Mouse (Mus musculus): Measurements from ENCODE around the gene Iah1.

Gene Iah1

DNA sequence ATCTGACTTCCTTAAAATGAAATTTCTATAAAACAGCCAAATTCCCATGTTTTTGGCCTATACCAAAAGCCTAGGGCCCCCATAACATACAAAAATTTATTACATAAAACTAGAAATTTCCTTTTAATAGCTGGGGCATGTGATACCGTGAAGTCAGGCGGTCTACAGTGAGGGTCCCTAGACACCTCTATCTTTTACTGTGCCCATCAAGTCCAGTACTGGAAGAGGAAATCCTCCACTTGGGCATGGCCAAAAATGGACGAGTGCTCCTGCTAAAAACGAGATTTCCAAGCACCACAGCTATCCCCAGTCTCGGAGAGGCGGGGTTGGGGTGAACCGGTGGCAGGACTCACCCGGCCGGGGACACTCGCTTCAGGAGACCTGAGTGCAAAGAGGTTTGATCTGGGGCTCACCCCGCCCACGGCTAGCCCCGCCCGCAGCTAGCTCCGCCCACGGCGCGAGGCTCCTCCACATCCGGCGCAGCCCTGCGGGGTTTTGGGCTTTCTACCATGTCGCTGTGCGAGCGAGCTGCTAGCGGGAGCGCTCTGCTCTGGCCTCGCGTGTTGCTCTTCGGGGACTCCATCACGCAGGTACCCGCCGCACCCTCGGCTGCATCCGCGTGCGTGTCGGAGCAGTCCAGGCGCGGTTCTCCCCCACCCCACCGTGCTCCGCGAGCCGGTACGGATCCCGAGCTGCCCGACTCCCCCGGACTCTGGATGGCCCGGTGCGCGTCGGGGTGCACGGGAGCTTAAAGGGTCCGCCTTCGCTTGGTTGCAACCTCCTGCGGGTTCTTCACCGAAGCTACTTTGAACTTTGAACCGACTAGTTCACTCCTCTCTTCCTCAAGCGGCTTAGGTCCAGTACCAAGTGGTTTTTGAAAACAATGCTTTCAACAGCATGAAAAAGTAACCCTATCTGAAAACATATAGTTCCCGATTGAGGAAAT is at the start of gene Iah1:
Gene Iah1 (plus strand): TSS at position 467 of the 946 bp plus-strand sequence.
- peak; percentile 35 for DNase-seq (ENCODE audit: low spot score)

DNA sequence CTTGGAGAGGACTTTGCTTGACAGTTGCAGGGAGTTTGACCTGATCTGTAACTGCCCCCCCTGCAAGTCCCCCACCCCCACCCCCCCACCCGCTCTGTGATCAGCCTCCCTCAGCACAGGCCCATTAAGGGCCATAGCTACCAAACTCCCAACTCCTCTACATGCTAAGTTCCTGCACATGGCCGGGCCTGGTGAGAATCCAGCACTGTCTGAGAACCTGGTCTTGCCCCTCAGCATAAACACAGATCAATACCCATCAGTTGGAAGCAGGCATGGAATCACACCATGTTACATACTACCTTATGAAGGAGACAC is 49.4 kb upstream of the Iah1 start:
- DNase-seq (ENCODE audit: low spot score): no peak

DNA sequence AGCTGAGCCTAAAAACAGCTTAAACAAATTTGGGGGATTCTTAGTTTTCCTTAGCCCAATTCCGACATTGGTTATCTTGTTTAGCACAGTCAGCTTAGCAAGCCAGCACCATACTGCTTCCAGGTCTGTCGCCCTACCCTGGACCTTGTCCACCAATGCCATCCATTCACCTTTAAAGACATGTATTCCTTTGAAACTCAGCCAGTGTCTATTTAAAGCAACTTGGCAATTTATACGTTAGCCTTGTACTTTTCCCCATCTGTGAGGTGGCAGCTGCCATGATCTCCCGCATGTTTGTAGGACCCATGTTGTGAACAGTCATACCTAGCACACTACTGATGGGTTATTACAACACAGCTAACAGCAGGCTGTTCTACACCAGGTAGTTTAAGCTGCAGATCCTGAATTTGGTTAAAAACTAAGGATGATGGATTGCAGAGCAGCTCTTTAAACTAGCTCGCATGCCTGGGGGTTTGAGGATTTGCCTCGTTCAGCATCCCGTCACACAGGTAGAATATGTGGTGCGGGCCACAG is 48.0 kb upstream of the Iah1 start:
- DNase-seq (ENCODE audit: low spot score): no peak

DNA sequence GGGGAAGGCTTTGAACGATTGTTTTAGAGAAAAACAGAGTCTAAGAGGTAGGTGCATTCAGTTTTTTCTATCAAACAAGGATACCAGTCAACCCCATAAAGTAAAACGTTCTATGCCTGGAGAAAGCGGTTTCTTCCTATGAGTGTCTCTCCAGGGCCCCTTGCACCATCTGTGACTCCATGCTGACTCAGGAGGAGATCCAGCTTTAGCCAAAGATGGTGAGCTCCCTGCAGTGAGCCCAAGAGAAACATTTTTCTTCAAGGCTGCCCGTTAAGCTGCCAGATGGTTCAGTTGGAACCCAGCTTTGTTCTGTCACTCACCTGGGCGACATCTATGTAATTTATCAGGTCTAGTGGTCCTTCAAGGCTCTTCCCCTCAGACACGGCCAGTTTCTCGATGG is 41.7 kb upstream of the Iah1 start:
- no peak for DNase-seq (ENCODE audit: low spot score)

DNA sequence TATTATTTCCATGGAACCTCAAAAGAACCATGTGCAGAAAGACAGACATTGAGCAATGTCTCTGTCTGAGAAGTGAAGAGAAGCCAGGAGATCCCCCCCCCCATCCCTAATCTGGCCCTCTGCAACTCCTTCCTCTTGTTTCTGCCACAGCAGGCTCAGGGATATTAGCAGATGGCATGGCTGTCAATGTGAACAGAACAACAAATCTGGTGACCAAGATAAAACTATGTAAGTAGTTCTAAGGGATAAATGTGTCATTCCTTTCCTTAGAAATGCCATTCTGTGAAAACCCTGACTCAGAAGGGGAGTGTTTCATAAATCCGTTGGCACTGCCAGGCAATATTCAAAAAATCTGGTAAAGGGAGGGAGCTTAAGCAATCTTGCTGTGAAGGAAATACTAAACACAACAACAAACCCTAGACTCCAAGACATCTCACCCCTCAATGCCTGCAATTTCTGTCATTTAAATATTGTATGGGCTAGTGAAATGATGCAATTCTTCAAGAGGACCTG is 38.8 kb upstream of the Iah1 start:
- no peak for DNase-seq (ENCODE audit: low spot score)

DNA sequence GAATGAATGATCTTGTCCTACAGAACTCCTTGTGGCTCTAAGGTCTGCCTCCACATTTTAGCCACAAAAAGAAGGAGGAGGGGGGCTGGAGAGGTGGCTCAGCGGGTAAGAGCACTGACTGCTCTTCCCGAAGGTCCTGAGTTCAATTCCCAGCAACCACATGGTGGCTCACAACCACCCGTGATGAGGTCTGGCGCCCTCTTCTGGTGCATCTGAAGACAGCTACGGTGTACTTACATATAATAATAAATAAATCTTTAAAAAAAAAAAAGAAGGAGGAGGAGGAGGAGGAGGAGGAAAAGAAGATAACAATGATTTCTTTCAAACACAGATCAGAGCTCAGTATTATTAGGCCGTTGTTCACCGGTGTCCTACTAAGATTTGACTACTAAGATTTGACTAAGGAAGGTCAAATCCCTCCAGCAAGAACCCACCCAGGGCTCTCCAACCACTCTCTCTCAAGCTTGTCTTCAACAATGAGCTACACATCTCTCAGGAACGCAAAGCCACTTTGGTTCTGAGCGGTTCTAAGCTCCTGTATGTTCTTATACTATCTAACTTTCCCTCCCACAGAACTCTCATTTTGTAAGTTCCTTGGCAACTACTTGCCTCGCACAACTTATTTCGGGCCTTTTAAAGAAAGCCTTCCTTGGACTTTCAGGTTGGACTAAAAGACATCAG is 31.3 kb upstream of the Iah1 start, which contains the start of gene Cpsf3:
Gene Cpsf3 (plus strand): TSS at position 631 of the 681 bp plus-strand sequence.
- DNase-seq (ENCODE audit: low spot score): no peak

DNA sequence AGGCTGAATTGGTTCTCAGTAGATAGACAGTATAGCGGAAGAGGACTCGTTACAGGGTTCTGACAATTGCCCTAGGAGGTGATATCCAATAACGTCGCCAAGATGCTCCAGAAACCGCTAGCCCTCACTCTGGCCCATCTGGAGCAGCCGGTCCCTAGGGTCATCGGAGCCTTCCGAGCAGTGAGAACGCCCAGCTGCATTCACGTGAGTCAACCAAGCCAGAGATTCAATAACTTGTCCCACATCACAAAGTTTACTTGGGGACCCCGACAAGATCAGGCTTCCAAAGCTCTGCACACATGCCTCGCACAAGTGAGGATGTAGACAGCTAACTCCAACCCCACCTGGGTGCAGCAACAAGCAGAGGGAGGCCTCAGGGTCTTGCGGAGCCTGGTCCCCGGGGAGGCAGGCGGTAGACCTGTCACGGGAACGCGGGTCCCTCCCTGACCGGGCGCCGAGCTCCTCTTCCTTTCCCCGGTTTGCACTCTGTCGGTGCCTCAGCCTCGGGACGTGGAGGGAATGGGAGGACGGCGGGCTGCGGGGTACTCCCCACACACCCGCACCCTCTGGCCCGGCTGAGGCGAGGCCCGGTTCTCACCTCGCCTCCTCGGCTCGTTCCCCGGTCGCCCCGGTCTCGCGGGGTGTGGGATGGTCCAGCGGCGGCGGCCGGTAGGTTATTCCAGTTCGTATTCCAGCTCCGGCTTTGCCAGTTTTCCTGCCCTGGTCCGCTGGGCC is 30.5 kb upstream of the Iah1 start:
- no peak for DNase-seq (ENCODE audit: low spot score)

DNA sequence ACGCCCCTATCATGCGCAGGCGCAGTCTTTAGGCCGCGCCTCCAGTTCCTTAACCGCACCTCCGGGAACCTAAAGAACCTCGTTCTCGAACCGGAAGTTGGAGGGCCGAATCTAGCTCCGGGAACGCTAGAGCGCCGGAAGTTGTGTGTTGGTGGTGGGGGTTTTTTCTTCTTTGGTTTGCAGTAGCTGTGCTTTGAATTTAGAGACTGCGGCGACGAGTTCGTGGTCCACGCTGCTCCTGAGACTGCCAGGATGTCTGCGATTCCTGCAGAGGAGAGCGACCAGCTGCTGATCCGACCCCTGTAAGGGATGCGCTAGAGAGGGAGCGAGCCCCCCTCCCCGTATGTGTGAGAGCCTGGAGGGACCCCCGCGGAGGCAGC is 30.0 kb upstream of the Iah1 start, which contains the start of gene Itgb1bp1:
Gene Itgb1bp1 (minus strand): TSS at position 42 of the 380 bp plus-strand sequence.
- DNase-seq (ENCODE audit: low spot score): peak; percentile 92

DNA sequence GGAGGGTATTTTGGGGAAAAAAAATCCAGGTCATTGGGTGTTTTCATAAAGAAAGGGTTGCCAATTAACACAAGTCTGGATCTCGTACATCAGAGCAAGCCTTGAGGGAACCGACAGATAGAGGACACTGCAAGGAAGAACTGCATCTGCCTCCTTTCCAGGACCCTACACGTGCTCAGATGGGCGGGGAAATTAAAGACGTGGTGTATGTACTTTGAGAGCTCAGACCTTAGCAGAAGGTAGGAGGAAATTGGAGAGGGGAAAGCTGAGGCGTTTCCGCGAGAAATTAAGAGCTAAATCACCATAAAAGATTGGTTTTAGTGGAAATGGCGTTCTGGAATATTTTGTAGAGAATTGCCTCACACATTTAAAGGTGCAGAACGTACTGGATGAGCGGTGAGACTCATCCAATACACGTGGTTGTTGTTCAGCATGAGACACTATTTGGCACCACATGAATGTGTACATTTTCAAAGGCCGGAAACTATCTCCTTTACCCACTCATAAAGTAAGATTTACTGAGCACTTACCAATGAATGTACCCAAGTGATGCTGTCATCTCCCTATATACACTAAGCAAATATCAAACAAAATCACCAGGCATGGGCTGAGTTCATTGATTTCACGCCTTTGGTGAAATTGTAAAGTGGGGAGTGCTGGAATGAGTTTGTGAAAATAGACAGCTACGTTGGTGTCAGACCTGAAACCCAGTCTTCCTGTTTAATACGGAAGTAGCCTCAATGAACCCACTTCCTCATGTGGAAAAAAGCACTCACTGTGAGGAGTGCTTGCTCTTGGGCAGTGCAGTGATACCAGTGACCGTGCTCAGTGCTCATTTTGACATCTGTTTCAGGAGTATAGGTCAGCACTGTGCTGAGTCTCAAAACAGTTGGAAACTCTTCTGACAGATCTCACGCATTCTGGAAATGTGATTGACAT is 29.2 kb upstream of the Iah1 start:
- no peak for DNase-seq (ENCODE audit: low spot score)

DNA sequence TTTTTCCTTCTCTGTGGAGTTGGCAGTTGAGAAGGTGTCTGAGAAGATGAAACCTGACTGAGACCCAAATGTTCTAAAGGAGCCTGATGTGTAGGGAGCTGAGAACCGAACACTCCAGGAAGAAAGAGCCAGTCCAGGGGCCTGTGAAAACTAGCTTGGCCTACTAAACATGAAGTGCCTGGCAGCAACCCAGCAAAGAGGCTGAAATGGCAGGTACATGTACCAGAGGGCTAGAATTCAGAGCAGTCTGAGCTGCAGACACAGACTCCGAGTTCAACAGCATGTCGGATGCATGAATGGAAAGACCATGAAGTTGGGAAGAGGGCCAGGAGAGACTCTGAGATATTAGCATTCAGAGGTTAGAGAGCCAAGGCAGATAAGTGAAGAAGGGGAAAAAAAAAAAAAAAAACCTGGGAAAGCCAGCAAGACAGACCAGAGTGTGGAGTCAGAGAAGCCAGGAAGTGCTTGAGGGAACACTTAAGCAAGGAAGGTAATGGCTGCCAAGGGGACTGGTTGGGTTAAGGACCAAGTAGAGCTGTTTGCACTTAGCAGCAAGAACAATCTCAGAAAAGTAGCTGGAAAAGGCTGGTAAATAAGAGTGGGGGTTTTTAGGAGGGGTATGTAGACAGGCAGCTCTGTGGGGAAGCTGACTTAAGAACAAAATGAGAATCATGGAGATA is 27.3 kb upstream of the Iah1 start:
- no peak for DNase-seq (ENCODE audit: low spot score)

DNA sequence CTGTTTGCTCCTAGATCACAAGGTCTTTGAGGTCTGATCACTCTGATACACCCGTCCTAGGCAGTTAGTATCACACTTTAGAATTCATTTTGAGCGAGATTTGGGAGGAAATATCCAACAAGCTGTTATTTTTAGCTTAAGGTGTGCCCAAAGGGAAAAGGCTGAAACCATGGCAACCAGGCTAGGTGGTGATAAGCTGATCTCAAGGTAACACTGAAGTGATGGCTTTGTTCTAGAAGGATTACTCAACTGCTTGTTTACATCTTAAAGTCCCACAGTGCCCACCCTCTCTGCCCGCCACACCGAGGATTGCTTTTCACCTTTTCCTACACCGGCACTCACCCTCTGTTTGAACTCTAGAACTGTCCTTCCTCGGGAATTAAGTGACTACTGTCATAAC is 26.5 kb upstream of the Iah1 start:
- no peak for DNase-seq (ENCODE audit: low spot score)

DNA sequence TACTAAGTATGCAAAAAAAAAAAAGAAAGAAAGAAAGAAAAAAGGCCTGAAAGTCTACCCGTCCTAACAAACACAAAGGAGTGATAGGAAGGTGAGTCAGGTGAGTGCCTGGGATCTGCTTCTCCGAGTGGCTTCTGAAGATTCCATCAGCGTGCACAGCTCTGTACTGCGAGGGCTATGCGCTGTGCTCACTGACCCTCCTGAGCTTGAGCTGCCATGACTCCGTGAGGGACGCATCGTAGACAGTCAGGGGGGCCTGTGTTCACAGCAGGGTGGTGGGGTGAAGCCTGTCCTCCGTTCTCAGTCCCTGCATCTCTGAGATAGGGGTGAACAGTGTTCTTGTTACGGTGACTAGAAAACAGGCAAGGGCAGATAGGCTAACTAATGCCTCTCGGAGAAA is 17.3 kb upstream of the Iah1 start:
- DNase-seq (ENCODE audit: low spot score): no peak

DNA sequence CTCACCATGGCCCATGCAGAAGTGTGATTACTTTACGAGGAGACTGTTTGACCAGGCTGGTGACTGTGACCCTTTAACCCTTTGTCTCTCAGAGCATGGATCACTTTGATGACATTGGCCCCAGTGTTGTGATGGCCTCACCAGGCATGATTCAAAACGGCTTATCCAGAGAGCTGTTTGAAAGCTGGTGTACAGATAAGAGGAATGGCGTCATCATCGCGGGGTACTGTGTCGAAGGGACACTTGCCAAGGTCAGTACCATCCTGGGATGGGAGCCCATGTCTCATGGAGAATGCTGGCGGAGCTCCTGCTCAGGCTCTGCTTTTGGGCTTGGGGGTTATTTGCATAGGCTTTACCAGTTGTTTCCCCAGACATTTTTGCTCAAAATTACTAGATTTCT is 14.9 kb upstream of the Iah1 start:
- DNase-seq (ENCODE audit: low spot score): no peak

DNA sequence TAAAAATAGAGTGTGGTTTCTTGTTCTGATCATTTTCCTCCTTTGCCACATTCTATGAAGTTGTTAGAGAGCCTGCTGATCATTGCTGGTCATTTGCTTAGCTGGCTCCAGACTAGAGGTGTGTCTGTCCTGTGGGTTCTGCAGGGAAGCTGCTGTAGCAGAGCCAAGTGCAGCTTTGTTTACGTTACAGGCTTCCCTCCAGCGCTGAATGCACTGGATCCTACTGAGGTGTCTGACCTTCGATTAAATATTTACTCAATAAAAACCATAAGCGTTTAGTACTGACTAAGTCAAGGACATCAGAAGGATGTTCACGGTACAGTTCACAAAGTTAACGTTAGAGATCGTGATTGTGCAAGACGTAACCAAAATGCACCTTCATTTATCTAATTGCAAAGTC is 14.3 kb upstream of the Iah1 start:
- no peak for DNase-seq (ENCODE audit: low spot score)

DNA sequence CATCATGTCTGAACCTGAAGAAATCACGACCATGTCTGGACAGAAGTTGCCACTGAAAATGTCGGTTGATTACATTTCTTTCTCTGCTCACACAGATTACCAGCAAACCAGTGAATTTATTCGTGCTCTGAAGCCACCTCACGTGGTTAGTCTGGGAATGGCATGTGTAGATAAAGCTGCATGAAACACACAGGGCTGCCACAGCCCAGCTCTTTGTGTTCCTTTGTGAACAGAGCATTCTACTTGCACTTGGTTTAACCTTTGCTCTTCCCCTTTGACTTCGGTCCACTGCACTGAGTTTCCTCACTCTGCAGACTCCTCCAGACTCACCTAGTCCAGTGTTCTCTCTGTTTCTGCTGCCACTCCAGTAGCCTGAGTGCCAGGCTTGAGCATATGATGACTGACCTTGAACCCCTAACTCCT is 13.8 kb upstream of the Iah1 start:
- DNase-seq (ENCODE audit: low spot score): no peak

DNA sequence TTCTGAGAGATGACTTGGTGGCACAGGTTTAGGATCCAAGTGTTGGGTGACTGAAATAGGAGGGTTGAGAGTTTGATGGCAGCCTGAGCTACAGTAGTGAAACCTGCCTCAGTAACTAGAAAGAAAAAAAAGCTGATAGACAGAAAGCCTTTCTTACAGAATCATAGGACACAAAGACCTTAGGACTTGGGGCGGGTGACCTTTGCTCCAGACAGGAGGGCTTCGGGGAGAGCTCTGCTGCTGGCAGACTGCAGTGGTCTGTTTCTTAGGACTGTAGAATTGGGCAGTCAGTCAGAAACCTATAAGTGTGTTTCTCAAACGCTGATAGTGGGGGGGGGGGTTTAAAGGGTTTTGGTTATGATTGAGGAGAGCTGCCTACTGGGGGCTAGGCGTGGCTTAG is 10.4 kb upstream of the Iah1 start:
- DNase-seq (ENCODE audit: low spot score): no peak

DNA sequence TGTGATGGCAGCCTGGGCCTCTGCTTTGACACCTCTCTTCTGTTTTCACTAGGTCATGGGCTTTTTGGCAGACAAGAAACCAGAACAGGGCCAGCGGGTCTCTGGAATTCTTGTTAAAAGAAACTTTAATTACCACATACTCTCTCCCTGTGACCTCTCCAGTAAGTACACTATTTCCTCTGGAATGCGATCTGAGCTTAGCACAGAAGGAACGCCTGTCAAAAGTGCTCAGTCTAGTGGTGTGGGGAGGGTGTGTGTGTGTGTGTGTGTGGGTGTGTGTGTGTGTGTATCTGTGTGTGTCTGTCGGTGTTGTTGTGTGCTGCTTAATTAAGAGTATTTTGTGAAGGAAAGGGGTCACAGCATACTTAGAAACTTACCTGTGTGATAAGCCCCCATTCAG is 9.5 kb upstream of the Iah1 start:
- no peak for DNase-seq (ENCODE audit: low spot score)

DNA sequence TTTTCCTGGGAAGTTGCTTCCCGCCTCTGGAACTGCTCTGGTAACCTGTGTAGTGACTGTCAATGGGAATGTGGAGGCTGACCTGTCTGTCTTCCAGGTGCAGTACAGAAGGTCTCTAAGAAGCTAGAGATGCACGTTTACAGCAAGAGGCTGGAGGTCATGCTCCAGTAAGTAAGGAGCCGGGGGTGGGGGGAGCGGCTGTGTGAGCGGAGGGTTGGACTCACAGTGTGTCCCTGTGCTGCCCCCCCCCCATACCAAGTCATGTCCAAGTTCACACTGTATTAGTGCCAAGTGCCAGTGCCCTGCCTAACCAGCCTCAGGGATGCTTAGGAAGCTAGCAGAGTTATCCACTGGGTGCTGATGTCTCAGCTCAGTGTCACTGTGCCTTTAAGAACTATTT is 4.0 kb upstream of the Iah1 start:
- DNase-seq (ENCODE audit: low spot score): no peak

DNA sequence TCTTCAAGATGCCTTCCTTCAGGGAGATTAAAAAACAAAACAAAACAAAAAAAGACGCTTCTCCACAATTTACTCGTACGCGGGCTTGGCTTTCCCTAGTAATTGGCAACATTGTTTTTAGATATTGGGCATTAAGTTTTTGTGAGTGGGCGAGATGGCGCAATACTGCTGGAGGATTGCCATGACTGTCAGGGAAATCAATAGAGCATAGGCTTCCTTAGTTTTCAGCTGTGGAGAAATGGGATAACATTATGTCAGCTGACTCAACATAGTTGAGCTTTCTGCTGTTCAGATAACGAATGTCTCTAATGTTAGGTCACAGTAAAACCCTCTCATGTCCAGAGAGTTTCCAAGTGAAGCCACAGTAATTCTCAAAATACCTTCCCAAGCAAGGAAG is 678 bp downstream of the Iah1 start:
- no peak for DNase-seq (ENCODE audit: low spot score)

DNA sequence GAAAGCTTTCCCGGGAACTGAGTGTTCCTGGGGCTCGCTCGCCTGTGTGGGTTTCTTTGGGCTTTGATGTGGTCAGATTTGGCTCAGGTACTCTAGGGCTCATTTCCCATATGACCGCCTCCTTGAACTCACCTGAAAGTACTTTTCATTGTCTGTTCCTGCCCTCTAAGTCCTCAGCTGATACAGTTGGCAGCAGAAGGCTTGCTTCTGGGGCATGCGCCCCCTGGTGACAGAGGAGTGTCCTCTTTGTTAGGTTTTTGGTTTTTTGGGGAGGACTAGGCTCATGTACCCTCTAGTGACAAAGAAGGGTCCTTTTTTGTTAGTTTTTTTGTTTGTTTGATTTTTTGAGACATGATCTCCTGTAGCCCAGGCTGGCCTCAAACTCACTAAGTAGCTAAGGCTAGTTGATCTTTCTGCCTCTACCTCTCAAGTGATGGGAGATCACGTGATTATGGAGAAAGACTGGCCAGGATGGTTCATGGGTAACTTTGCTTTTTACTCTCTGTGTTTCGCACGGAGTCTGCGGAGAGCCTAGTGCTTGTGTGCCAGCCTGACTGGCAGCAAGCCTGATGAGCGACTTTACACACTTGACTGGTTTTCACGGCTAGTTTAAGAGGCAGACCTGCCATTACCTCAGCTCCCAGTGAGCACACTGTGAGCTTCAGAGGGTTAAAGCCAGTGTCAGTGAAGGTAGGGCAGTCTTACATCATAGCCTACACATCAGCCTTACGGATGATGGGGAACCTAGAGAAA is 2.1 kb downstream of the Iah1 start:
- no peak for DNase-seq (ENCODE audit: low spot score)

Measured in urinary bladder, postnatal 10 days (tissue).